Mouse (Mus musculus) adrenal gland, postnatal 4 days (tissue): ENCODE measurements around the gene C530008M17Rik. TPM values are rescaled to one million over a fixed set of nuclear protein-coding genes. Genes with fewer than 3 reads are reported as not detected.
A peak's percentile ranks its signal among the peaks of the same experiment; 100 is the strongest.
"Not testable (repeated sequence)": the region's sequence is repeated elsewhere in the genome, so short reads cannot be mapped to it uniquely, and the experiment has no call there.

Experiments
- DNase-seq, 2 experiments: peaks; one replicate each; pipeline ENCODE4 v3.0.0; 2021 to 2022; ENCODE audit warnings: low spot score in 2 of 2, mixed read lengths in 2 of 2
- total RNA-seq, 2 experiments: library from RNA; stranded (reverse); gene quantifications; 2 replicates each; pipeline ENCODE4 v1.2.3; 2021

The C530008M17Rik gene
- total RNA-seq, 2 experiments from 2014 or later, result 15.4 to 24.6 TPM

GRCm38 (mm10) chr5:76884107-76884506, 227.8 kb downstream of the C530008M17Rik start:
- no peak for DNase-seq

GRCm38 (mm10) chr5:76887011-76887410, 230.7 kb downstream of the C530008M17Rik start:
- DNase-seq, result no peak

GRCm38 (mm10) chr5:76892608-76893007, 236.3 kb downstream of the C530008M17Rik start:
- no peak for DNase-seq

- DNase-seq, result no peak
Observed at GRCm38 (mm10) chr5:76893084-76893483, 236.8 kb downstream of the C530008M17Rik start.

- no peak for DNase-seq
Observed at GRCm38 (mm10) chr5:76902131-76902530, 245.8 kb downstream of the C530008M17Rik start.

GRCm38 (mm10) chr5:76904713-76905404, 248.5 kb downstream of the C530008M17Rik start:
- DNase-seq, result no peak

- DNase-seq, result peak; percentile 94 to 98
Observed at GRCm38 (mm10) chr5:76905405-76906154, 249.3 kb downstream of the C530008M17Rik start, which contains the start of gene Aasdh. TSS of gene Aasdh (minus strand) at chr5:76905514.

- no peak for DNase-seq
Observed at GRCm38 (mm10) chr5:76906155-76906499, 249.8 kb downstream of the C530008M17Rik start.

- DNase-seq, result no peak
Observed at GRCm38 (mm10) chr5:76910807-76911206, 254.5 kb downstream of the C530008M17Rik start.

- DNase-seq, result not testable (repeated sequence)
Observed at GRCm38 (mm10) chr5:76912522-76912921, 256.2 kb downstream of the C530008M17Rik start.

- no peak for DNase-seq
Observed at GRCm38 (mm10) chr5:76922833-76923232, 266.5 kb downstream of the C530008M17Rik start.

Other genes starting within 250 kb of the C530008M17Rik start
- not detected for gene Gm7271, start 172.5 kb upstream of the C530008M17Rik start, total RNA-seq
- 10 to 100 TPM; 76.9 to 77.7 TPM for gene Exoc1, start 127.2 kb upstream of the C530008M17Rik start, total RNA-seq
- 1 to 10 TPM; 8.4 to 9.0 TPM for gene Cep135, start 67.8 kb upstream of the C530008M17Rik start, total RNA-seq
- gene Aasdh, start 249.0 kb downstream of the C530008M17Rik start, total RNA-seq, result 10 to 100 TPM; 23.0 to 25.4 TPM